Mouse (Mus musculus): ENCODE measurements around the gene Calr4. TPM values are rescaled to one million over a fixed set of nuclear protein-coding genes. Genes with fewer than 3 reads are reported as not detected.

Calr4 gene
- total RNA-seq, 2 experiments from 2014 or later = 0.53 to 0.63 TPM

DNA sequence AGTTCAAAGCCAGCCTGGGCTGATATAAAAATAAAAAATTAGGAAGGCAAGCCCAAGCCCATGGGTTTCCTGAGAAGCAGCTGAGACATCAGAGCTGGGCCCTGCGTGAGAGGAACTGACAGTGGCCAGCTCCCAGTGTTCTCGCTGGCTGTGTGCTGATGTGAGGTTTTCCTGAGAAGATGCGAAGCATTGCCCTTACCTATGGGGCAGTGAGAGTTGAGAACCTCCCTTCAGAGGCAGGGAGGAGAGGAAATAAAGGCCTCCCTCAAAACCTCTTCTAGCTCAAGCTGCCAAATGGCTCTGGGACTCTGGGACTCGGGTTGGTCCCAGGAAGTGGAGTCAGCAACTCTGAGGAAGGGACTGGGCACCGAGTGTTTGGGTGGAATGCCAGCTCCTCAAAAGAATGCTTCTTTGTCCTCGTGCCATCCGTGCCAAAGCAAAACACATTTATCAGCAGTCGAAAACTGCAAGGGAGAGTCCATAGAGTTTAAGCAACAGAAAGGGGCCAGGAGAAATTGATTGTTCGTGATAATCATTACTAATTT, 593 bp downstream of the Calr4 start:
- DNase-seq (ENCODE audit: low spot score in 2 of 2) = peak in 1 of 2 experiments; percentile 8

GRCm38 (mm10) chr4:109236186-109236879, 2.0 kb downstream of the Calr4 start:
- DNase-seq (ENCODE audit: low spot score in 2 of 2) = no peak

DNA sequence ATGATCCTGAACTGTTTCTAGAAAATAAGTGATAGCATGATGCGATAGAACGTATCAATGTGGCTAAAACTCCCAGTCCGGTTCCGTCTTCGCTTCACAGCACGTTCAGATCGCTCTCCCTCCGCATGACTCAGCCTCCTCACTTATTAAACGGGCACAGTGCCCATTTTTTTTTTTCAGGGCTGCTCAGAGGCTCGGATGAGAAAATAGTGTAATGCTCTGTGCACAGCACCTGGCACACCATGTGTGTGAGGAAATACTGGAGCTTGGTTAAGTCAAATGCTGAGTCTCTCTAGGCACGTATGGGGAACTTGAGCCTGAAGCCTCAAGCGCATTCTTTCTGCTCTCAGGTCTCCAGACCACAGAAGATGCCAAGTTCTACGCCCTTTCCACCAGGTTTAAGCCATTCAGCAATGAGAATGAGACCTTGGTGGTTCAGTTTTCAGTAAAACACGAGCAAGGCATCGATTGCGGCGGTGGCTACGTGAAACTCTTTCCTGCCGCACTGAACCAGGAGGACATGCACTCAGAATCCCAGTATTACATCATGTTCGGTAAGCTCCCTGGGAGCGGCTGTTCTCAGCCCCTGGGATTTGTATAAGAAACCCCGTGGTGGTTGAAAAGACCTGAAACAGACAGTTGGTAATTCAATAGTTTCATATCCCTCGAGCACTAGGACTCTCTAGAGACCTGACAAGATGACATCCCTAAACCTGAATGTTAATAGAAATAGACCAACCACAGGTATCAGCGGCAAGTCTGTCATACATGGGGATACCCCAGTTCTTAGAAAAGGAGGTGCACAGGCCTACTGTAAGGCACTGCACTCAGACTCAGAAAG, 4.4 kb downstream of the Calr4 start:
- DNase-seq (ENCODE audit: low spot score in 2 of 2) = peak; percentile 11 to 12

DNA sequence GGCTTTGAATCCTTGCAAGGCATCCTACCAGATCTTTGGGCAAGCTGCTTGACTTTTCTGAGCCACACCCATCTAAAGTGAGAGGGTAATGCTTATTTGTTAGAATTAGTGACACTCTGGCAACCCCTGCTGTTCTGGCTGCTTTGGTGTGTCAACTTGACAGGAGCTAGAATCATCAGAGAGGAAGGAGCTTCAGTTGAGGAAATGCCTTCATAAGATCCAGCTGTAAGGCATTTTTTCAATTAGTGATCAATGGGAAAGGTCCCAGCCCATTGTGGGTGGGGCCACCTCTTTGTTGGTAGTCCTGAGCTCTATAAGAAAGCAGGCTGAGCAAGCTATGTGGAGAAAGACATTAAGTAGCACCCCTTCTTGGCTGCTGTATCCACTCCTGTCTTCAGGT, 6.9 kb downstream of the Calr4 start:
- DNase-seq (ENCODE audit: low spot score in 2 of 2) = no peak

DNA sequence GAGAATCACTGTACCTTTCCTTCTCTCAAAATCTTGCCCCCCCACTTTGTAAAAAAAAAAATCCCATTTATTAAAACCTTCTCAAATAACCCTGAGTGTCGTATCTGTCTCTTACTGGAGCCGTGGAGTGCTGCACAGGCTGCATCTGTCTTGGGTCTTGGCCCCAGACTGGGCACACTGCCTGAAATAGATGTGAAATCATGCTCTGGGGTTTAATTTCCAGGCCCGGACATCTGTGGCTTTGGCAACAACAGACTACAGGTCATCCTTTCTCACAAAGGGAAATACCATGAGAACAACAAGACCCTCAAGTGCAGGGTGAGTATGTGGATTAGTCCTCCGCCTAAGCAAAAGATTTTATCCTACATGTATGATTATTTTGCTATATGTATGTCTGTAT, 7.6 kb downstream of the Calr4 start:
- DNase-seq (ENCODE audit: low spot score in 2 of 2) = no peak

GRCm38 (mm10) chr4:109244506-109244905, 10.2 kb downstream of the Calr4 start:
- DNase-seq (ENCODE audit: low spot score in 2 of 2) = no peak

DNA sequence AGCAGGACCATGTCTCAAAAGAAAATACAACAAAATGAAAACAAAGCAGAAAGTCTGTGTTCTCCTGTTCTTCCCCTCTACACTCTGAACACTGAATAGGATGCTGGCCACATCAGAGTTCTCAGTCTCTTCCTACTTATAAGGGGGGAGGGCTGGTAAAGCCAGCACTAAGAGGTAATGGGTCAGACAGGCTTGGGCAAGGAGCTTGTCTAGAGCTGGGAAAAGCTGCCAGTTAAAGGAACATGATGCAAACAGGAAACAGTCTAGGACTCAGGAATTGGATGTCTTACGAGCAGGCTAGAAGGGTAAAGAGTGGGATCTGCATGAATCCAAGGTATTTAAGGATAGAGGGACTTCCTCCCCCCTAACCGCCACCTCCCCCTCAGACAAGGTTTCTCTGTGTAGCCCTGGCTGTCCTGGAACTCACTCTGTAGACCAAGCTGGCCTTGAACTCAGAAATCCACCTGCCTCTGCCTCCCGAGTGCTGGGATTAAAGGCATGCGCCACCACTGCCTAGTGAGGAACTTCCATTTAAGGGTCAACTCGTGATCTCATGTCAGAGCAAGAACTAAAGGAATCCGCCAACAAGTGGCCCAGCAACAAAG, 10.8 kb downstream of the Calr4 start:
- no peak for DNase-seq (ENCODE audit: low spot score in 2 of 2)

GRCm38 (mm10) chr4:109251605-109252004, 17.3 kb downstream of the Calr4 start:
- peak in 1 of 2 experiments; percentile 5 for DNase-seq (ENCODE audit: low spot score in 2 of 2)

- DNase-seq (ENCODE audit: low spot score in 2 of 2) = no peak
Observed at GRCm38 (mm10) chr4:109252199-109252598, 17.9 kb downstream of the Calr4 start.

GRCm38 (mm10) chr4:109253664-109254151, 19.4 kb downstream of the Calr4 start:
- DNase-seq (ENCODE audit: low spot score in 2 of 2) = no peak

- no peak for DNase-seq (ENCODE audit: low spot score in 2 of 2)
Observed at GRCm38 (mm10) chr4:109254511-109254910, 20.2 kb downstream of the Calr4 start.

- no peak for DNase-seq (ENCODE audit: low spot score in 2 of 2)
Observed at GRCm38 (mm10) chr4:109255321-109255720, 21.0 kb downstream of the Calr4 start.

GRCm38 (mm10) chr4:109255727-109256417, 21.6 kb downstream of the Calr4 start:
- no peak for DNase-seq (ENCODE audit: low spot score in 2 of 2)

- DNase-seq (ENCODE audit: low spot score in 2 of 2) = no peak
Observed at GRCm38 (mm10) chr4:109256791-109257190, 22.5 kb downstream of the Calr4 start.

DNA sequence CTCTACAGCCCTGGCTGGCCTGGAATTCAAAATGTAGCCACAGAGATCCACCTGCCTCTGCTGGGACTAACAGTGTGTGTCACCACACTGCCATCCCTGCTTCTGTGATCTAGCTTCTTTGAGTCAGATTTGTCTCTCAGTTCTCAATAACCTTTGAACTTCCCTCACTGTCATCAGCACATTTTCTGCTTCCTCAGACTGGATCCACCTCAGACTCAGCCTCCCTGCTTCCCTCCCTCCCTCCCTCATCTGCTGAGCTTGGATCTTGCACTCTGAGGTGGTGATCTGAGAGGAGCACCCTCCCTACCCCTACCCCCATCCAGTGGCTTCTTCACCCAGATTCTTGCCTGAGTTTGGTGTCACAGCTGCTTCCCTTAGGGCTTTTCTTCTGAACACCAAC, 23.4 kb downstream of the Calr4 start:
- DNase-seq (ENCODE audit: low spot score in 2 of 2) = no peak

GRCm38 (mm10) chr4:109262068-109262467, 27.8 kb downstream of the Calr4 start:
- no peak for DNase-seq (ENCODE audit: low spot score in 2 of 2)

- no peak for DNase-seq (ENCODE audit: low spot score in 2 of 2)
Observed at GRCm38 (mm10) chr4:109266056-109266455, 31.8 kb downstream of the Calr4 start.

- no peak for DNase-seq (ENCODE audit: low spot score in 2 of 2)
Observed at GRCm38 (mm10) chr4:109266744-109267143, 32.5 kb downstream of the Calr4 start.

GRCm38 (mm10) chr4:109267452-109267851, 33.2 kb downstream of the Calr4 start:
- no peak for DNase-seq (ENCODE audit: low spot score in 2 of 2)

GRCm38 (mm10) chr4:109268903-109269302, 34.6 kb downstream of the Calr4 start:
- no peak for DNase-seq (ENCODE audit: low spot score in 2 of 2)

- DNase-seq (ENCODE audit: low spot score in 2 of 2) = no peak
Observed at GRCm38 (mm10) chr4:109271803-109272202, 37.5 kb downstream of the Calr4 start.

Measured in left cerebral cortex, adult 18-20 months (tissue).